Mouse (Mus musculus) bone marrow macrophage, adult 2 months (primary cell): ENCODE data around the gene Fam76a. TPM values are rescaled to one million over a fixed set of nuclear protein-coding genes. Genes with fewer than 3 reads are reported as not detected.

ENCODE experiments used
- H3K27ac ChIP-seq: 2 replicates; pipeline ENCODE4 v1.5.1; 2012; ENCODE audit warnings: low read depth, low read length; ENCODE audit not compliant: insufficient read depth
- H3K4me1 ChIP-seq: 2 replicates; pipeline ENCODE4 v1.6.1; 2012; ENCODE audit warnings: low read length; ENCODE audit not compliant: control insufficient read depth, insufficient read depth
- H3K4me3 ChIP-seq: 2 replicates; pipeline ENCODE4 v1.5.1; 2012; ENCODE audit warnings: mild to moderate bottlenecking, low read length, moderate library complexity; ENCODE audit not compliant: insufficient read depth
- CTCF ChIP-seq: IDR thresholded peaks from 2 replicates; pipeline ENCODE4 v1.5.1; 2012; ENCODE audit warnings: low read depth, mild to moderate bottlenecking, low read length, moderate library complexity
- POLR2A ChIP-seq: IDR thresholded peaks from 2 replicates; pipeline ENCODE4 v1.6.1; 2012; ENCODE audit warnings: mild to moderate bottlenecking, low read depth, low read length, borderline replicate concordance
- polyA plus RNA-seq: library from polyadenylated mRNA; stranded (reverse); fragments of >200 nt; gene quantifications from 2 replicates; pipeline ENCODE4 v1.2.4, GENCODE M21; 2012; ENCODE audit not compliant: missing spikeins, insufficient read depth, insufficient read length

Gene Fam76a
- 36.3 and 37.6 TPM in 2 replicates for polyA plus RNA-seq

GRCm38 (mm10) chr4:132922558-132923008, at the start of gene Fam76a:
Gene Fam76a, minus strand, starts transcription at chr4:132922558.
- H3K4me3 ChIP-seq = peak within 1 kb of the TSS; percentile 80
- peaks cover 7% of the 10 kb centered on the region for H3K4me1 ChIP-seq
- peak; percentile 85; the same call in 1 of the 2 replicates for TF ChIP-seq POLR2A
- no peak for TF ChIP-seq CTCF
- peak within 1 kb of the TSS; percentile 54 for H3K27ac ChIP-seq

GRCm38 (mm10) chr4:132972101-132972500, 49.7 kb upstream of the Fam76a start:
- no peak overlapping the region for H3K4me3 ChIP-seq
- no peak for TF ChIP-seq POLR2A
- H3K27ac ChIP-seq = peak overlapping the region; percentile 14; the same call in 1 of the 2 replicates
- H3K4me1 ChIP-seq = peaks cover 53% of the 10 kb centered on the region

- TF ChIP-seq CTCF = no peak
- TF ChIP-seq POLR2A = no peak
- peaks cover 48% of the 10 kb centered on the region for H3K4me1 ChIP-seq
- H3K4me3 ChIP-seq = no peak overlapping the region
These were observed 49.2 kb upstream of the Fam76a start for GRCm38 (mm10) chr4:132971601-132972000.

GRCm38 (mm10) chr4:132968105-132968938, 46.0 kb upstream of the Fam76a start:
- Histone ChIP-seq H3K4me1 (peaks cover 38% of the 10 kb centered on the region), H3K4me3 (no peak overlapping the region), H3K27ac (no peak overlapping the region)
- no peak for TF ChIP-seq CTCF
- no peak for TF ChIP-seq POLR2A

More at GRCm38 (mm10) chr4:132971601-132972000, 49.2 kb upstream of the Fam76a start:
- H3K27ac ChIP-seq = peak overlapping the region; percentile 48

DNA sequence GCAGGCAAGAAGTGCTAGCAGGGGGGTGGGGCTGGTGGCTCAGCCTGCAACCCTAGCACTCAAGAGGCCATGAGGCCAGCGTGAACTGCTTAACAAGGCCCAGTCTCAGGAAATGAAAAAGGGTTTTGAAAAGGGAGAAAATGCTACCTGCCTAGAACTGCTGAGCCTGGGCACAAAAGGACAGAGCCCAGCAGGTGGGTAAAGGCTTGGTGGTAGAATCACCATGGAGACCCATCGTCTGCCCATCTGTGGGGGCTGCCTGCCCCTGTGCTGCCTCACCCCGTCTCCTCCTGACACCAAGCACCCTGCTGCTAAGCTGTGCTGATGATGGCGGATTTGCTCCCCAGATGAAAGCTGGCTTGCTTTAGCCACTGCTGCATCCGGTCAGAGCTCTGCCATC, 42.1 kb upstream of the Fam76a start:
- TF ChIP-seq POLR2A = no peak
- TF ChIP-seq CTCF = no peak
- Histone ChIP-seq H3K27ac (no peak overlapping the region), H3K4me1 (peaks cover 51% of the 10 kb centered on the region), H3K4me3 (no peak overlapping the region)

DNA sequence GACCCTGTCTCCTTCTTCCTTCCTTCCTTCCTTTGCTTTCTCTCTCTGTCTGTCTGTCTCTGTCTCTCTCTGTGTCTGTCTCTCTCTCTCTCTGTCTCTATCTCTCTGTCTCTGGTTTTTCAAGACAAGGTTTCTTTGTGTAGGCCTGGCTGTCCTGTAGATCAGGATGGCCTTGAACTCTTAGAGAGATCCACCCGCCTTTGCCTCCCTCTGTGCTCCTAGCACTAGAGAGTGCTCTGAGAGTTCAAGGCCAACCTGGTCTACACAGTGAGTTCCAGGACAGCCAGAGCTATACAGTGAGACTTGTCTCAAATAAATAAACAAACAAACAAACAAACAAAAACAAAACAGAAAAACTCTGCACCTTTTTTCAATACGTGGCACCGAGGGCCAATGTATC, 41.7 kb upstream of the Fam76a start:
- H3K27ac ChIP-seq = no peak overlapping the region
- H3K4me3 ChIP-seq = no peak overlapping the region
- TF ChIP-seq POLR2A (no peak), CTCF (no peak)
- H3K4me1 ChIP-seq = peaks cover 52% of the 10 kb centered on the region

DNA sequence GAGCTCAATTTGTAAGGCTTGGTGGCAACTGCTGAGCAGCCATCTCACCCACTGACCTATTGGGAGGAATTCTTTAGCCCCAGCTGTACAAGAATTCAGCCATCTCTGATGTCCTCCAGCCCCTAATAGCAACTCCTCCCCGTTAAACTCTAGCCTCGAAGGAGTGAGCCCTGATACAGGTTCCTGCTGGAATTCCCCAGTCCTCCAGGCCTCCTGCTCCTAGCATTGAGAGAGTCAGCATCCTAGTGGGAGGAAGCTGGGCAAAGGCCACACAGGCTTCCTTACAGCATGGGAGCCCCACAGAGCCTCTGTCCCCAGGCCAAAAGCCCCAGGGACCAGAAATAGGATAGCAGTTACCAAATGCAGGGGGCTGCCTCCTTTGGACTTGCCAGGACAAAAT, 41.1 kb upstream of the Fam76a start:
- Histone ChIP-seq H3K27ac (peak overlapping the region; percentile 39), H3K4me1 (peaks cover 53% of the 10 kb centered on the region), H3K4me3 (no peak overlapping the region)
- TF ChIP-seq CTCF = no peak
- TF ChIP-seq POLR2A = no peak

GRCm38 (mm10) chr4:132962628-132963027, 40.3 kb upstream of the Fam76a start:
- H3K27ac ChIP-seq = peak overlapping the region; percentile 87
- no peak for TF ChIP-seq POLR2A
- TF ChIP-seq CTCF = no peak
- H3K4me1 ChIP-seq = peaks cover 49% of the 10 kb centered on the region
- H3K4me3 ChIP-seq = no peak overlapping the region

DNA sequence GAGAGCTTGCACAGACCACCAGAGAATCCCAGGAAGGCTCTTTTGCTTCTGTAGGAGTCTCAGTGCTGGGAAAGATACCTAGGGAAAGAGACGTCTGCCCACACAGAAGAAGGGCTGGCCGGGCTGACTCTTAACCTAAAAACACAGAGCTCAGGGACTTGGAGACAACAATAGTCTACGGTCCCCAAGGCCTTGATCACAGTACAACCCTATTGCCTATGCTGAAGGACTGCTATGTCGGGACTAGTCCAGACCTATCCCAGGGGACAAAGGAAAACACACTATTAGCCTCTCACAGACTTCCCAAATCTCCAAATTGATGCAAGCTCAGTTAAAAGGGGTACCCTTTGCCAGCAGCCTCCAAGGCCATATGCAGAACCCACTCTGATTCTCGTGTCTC, 39.5 kb upstream of the Fam76a start:
- no peak for TF ChIP-seq CTCF
- no peak for TF ChIP-seq POLR2A
- H3K27ac ChIP-seq = peak overlapping the region; percentile 87
- no peak overlapping the region for H3K4me3 ChIP-seq
- H3K4me1 ChIP-seq = peaks cover 49% of the 10 kb centered on the region
